Mouse (Mus musculus): ENCODE results near the gene Smarca2.

- TF ChIP-seq CTCF (IDR thresholded peaks at IDR 0.05; ENCODE audit: low read depth, low read length) (no peak), POLR2AphosphoS5 (IDR thresholded peaks at IDR 0.05; ENCODE audit: insufficient replicate concordance, low read depth, low read length) (no peak), GATA1 (IDR thresholded peaks at IDR 0.05; ENCODE audit: borderline replicate concordance, low read length) (no peak), TAL1 (conservative IDR thresholded peaks at IDR 0.05; ENCODE audit: low read depth, low read length) (no peak)
Observed at GRCm38 (mm10) chr19:26616271-26616670, 11.4 kb downstream of the Smarca2 start.

Measured in G1E (cell line).